Mouse (Mus musculus) MN1 (cell line): ENCODE measurements around the gene Gm7879.

Experiments
- DNase-seq: peaks from one replicate; pipeline ENCODE4 v3.0.0-alpha.2; 2016; ENCODE audit warnings: low spot score

Gm7879 gene

DNA sequence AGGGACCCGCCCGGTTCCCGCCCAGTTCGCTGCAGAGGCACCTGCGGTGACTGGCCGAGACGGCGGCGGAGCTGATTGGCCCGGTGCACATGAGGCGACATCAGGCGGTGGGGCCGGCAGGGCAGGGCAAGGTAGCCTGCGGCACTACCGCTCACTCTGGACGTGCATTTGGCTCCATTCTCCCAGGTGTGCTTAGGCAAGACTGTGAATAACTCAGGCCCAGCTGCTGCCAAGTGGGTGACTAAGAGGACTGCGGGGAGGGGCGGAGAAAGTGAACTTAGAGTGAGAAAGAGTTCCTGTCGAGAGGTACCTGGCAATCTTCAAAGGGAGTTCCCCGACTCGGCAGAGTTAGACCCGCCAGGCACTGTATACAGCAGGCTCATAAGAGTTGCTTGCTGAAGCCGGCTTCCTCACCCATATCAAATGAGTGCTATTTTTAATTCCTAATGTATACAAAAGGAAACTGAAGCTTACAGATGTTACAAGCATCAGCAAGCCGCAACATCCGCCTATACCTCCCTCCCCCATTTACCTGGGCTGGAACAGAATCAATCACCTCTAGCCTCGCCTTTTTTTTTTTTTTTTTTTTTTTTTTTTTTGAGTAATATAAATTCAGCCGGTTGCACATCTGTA is 35.3 kb downstream of the Gm7879 start:
- DNase-seq = peak; percentile 61

DNA sequence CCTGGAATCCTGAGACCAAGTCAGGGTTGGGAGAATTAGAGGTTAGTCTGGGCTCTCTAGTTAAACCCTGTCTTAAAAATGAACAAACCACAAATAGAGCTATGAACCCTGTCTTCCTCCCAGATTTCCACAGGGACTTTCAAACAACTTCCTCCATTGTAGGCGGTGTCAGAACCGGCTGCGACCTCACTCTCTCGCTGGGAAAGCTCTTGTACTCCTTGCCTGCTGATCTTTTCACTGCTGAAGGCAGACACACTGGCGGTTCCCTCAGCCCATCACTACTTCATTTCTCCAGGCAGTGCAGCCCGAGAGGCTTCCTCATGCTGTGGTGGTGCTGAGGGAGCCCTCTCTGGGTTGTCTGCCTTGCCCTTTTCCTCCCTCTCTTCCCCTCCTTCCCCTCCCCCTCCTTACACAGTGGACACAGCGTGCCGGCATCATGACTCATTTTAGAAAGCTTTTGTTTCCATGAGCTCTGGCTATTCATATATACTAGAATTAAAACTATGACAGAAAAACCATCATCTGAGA is 35.9 kb downstream of the Gm7879 start:
- peak; percentile 53 for DNase-seq

GRCm38 (mm10) chr5:43953241-43953640 is 40.3 kb downstream of the Gm7879 start:
- no peak for DNase-seq

GRCm38 (mm10) chr5:43959884-43960440 is 47.0 kb downstream of the Gm7879 start:
- no peak for DNase-seq

- no peak for DNase-seq
These were observed 48.1 kb downstream of the Gm7879 start for GRCm38 (mm10) chr5:43961056-43961455.
